Mouse (Mus musculus) gastrocnemius, adult 8-10 months (tissue): Measurements from ENCODE around the gene Tmem94. TPM values are rescaled to one million over a fixed set of nuclear protein-coding genes. Genes with fewer than 3 reads are reported as not detected.

Experiments
- microRNA-seq: library from miRNA; unstranded; fragments of <30 nt; microRNA quantifications from one replicate; pipeline ENCODE4 v1.2.0, GENCODE M21; 2022
- total RNA-seq, 4 experiments: library from RNA; stranded (reverse); gene quantifications; 2 replicates each; pipeline ENCODE4 v1.2.4; 2022

Tmem94 gene
- total RNA-seq, 4 experiments from 2014 or later, result 90.5 to 118 (median 104) TPM

Small RNA genes lying within 50 kb of the gene (microRNA-seq; reads per million reads assigned to microRNA genes)
- 5.0 reads per million for gene Mir5621

Other genes with a start within 250 kb of the Tmem94 start
- gene Sumo2, start 229.2 kb upstream of the Tmem94 start, total RNA-seq, result 100 to 1,000 TPM; 138 to 163 (median 141) TPM
- gene Nup85, start 201.0 kb upstream of the Tmem94 start, total RNA-seq, result 10 to 100 TPM; 16.6 to 21.7 (median 20.9) TPM
- gene Mrps7, start 161.5 kb upstream of the Tmem94 start, total RNA-seq, result 10 to 100 TPM; 73.4 to 84.2 (median 81.8) TPM
- 10 to 100 TPM; 10.3 to 14.5 (median 11.6) TPM for gene Gga3, start 161.4 kb upstream of the Tmem94 start, total RNA-seq
- 10 to 100 TPM; 34.1 to 43.9 (median 40.3) TPM for gene Mif4gd, start 152.5 kb upstream of the Tmem94 start, total RNA-seq
- 10 to 100 TPM; 35.7 to 45.7 (median 40.7) TPM for gene Slc25a19, start 137.1 kb upstream of the Tmem94 start, total RNA-seq
- gene Grb2, start 56.8 kb upstream of the Tmem94 start, total RNA-seq, result 10 to 100 TPM; 60.8 to 77.6 (median 67.7) TPM
- 10 to 100 TPM; 11.6 to 14.6 (median 12.3) TPM for gene Caskin2, start 48.2 kb downstream of the Tmem94 start, total RNA-seq
- 1 to 10 TPM; 4.8 to 7.2 (median 5.7) TPM for gene Tsen54, start 49.3 kb downstream of the Tmem94 start, total RNA-seq
- 10 to 100 TPM in 2 of 4 experiments, 1 to 10 TPM in 2; 6.6 to 20.8 (median 9.5) TPM for gene Llgl2, start 58.6 kb downstream of the Tmem94 start, total RNA-seq
- gene Myo15b, start 93.0 kb downstream of the Tmem94 start, total RNA-seq, result not detected
- gene Smim5, start 134.5 kb downstream of the Tmem94 start, total RNA-seq, result under 1 TPM in 3 of 4 experiments, not detected in 1; 0.61 to 0.88 (median 0.72) TPM
- not detected for gene Smim6, start 146.6 kb downstream of the Tmem94 start, total RNA-seq
- gene Sap30bp, start 167.8 kb downstream of the Tmem94 start, total RNA-seq, result 10 to 100 TPM in 2 of 4 experiments, 1 to 10 TPM in 2; 7.7 to 15.7 (median 9.7) TPM
- gene Recql5, start 168.0 kb downstream of the Tmem94 start, total RNA-seq, result 1 to 10 TPM; 5.0 to 9.5 (median 6.5) TPM
- 1 to 10 TPM; 1.5 to 4.4 (median 3.1) TPM for gene Itgb4, start 209.3 kb downstream of the Tmem94 start, total RNA-seq
- 1 to 10 TPM; 1.6 to 3.1 (median 2.7) TPM for gene Galk1, start 247.3 kb downstream of the Tmem94 start, total RNA-seq